Mouse (Mus musculus) layer of hippocampus, adult 8-10 months (tissue): ENCODE results near the gene Pard3. TPM values are rescaled to one million over a fixed set of nuclear protein-coding genes. Genes with fewer than 3 reads are reported as not detected.

ENCODE experiments used
- DNase-seq, 2 experiments: peaks; one replicate each; pipeline ENCODE4 v3.0.0; 2022; ENCODE audit warnings: low spot score in 2 of 2
- total RNA-seq, 4 experiments: library from RNA; stranded (reverse); gene quantifications; 2 replicates each; pipeline ENCODE4 v1.2.4; 2022

The Pard3 gene
- total RNA-seq, 4 experiments from 2014 or later: 22.7 to 28.9 (median 25.4) TPM

DNA sequence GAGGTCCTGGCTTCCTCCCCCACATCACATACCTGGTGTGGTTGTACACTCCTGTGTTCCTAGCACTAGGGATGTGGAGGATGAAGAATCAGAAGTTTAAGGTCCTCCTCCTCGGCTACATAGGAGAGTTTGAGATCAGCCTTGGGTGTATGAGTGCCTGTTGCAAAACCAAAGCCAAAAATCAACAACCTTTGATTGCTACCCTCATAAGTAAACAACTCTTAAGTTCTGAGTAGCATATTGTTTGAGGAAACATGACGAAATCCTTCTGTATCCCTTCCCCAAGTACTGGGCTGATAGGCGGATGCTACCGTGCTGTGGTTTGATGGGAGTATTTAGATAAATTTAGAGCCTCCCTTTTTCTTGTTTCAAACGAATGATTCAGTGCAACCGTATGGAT, 20.9 kb downstream of the Pard3 start:
- no peak for DNase-seq

DNA sequence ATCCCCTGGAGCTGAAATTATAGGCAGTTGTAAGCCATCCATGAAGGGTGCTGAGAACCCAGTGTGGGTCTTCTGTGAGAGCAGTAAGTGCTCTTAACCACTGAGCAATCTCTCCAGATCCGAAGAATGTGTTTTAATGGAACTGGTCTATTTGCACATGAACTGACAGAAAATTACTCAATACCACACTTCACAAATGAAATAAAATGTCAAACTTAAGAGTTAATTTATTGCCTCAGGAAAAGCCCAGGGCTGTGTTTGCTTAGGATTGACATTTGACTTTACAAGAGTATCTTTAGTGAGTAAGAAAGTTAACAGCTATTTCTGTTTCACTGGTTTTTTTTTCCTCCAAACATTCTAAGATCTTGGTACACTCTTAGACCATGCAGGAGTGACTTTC, 23.7 kb downstream of the Pard3 start:
- no peak for DNase-seq

DNA sequence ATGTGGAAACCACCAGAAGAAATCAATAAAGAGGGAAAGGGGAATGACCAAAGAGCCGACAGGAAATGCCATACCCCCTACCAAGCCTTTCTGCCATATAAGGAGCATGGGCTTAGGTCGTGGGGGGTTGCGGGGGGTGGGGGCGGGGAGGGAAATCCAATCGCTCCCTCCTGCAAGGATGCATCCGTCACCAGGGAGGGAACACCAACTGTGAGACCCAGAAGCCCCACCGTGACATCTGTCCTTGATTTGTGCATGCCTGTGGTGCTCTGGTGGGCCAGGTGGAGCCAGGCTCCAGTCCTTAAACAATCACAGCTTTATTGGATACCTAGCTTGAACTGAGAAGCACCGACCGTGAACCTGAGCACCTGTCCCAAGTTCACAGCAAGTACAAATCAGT, 24.7 kb downstream of the Pard3 start:
- DNase-seq: no peak

DNA sequence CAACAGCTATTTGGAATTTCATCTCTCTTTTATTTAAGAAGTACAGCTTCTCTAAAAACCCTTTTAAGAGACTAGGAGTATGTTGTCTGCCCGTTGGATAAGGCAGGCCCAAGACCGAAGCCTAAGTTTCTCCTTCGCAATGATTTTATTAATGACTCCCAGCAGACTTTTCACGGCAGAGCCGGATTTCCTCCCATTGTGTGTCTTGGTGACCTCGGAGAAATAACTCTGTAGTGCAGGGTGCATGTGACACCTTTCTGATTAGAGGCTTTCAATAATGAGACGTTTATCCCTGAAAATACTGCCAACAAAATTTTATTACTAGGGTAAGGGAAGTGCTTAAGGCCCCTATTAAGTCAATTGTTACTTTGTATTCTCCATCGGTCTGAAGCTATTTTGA, 25.3 kb downstream of the Pard3 start:
- DNase-seq: no peak

DNA sequence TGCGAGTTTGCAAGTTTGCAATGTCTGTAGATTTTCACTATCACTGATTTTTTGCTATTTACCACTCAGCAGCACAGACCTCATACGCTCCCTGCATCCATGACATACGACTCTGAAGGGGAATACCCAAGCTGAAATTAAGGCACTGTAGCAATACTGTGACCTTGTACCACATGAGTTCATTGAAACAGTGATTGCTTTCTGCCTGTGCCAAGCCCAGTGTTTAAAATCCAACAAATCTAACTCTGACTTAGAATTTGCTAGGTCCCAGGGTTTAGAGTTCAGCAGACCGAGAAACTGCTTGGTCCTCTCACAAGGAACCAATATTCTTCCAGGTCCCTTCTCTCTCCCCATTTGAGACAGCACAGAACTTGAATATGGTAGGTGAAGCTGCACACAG, 26.7 kb downstream of the Pard3 start:
- no peak for DNase-seq

DNA sequence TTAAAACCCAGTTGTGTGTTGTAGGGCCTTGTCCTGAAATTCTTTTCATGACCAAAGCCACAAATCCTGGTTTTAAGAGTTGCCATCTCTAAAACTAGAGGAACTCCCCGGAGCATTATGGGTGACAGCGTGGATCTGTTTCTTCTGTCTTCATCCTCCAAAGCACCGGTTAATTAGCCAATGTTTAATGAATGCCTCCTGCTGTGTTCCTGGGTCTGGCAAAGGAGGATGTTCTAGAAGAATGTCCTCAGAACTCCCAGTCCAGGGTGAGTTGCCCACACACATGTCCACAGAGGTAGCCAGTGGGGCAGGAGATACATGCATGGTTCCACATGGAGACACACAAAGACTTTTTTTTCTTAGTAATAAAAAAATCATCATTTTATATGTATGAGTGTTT, 28.2 kb downstream of the Pard3 start:
- no peak for DNase-seq

DNA sequence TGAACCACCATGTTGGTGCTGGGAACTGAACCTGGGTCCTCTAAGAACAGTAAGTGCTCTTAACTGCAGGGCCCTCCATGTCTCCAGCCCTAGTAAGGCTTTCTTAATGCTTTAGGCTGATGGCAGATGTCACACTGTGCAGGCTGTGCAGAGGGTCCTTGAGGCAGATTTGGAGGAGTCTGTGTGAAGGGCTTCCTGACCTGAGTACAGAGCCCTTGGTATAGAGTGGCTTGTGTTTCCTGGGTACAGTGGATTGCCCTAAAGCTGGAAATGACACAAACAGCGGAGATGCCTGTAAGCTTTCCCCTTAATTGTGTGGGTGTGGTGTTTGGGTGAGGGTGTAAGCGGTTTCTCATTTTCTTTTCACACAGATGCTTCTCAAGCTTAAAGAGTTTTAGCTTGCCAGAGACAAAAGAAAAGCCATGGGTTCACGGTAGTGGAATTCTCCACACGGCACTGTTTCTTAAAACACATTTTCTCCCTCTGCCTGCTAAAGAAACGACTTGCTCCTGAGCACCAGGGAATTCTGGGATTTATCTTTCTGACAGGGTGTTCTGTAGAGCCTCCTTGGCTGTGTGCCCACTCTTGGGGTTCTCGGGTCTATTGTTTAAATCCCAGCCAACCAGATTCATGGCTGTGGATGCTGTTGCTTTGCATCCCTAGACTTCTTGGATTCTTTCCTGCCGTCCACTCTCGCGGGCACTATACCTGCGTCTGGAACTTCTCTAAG, 28.9 kb downstream of the Pard3 start:
- no peak for DNase-seq

DNA sequence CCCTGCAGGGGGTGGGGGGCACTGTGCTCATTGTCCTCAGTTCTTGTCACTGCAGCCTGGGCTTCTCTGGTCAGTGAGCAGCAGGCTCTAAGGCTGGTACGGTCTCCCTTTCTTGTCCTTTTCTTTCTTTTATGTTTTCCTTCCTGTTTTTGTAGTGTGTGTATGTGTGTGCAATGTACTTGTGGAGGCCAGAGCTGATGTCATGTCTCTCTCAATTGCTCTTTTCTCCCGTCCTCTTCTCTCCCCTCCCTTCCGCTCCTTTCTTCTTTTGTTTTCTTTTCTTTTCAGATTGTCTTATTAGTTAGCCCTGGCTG, 29.4 kb downstream of the Pard3 start:
- DNase-seq: no peak

DNA sequence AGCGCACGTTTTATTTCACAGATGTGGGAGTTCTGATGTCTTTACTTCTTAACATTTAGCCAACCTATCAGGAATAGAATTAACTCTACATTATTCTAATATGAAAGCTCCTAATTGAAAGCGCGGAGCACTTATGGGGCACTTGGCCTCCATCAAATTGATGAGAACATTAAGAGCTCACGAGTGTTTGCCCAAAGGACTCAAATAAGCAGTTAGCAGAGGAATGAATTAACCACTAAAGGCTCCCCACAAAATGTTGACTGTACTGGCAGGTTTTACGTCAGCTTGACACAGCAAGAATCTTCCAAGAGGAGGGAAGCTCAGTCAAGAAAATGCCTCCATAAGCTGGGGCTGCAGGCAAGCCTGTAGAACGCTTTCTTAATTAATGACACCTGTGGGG, 32.1 kb downstream of the Pard3 start:
- DNase-seq: no peak

DNA sequence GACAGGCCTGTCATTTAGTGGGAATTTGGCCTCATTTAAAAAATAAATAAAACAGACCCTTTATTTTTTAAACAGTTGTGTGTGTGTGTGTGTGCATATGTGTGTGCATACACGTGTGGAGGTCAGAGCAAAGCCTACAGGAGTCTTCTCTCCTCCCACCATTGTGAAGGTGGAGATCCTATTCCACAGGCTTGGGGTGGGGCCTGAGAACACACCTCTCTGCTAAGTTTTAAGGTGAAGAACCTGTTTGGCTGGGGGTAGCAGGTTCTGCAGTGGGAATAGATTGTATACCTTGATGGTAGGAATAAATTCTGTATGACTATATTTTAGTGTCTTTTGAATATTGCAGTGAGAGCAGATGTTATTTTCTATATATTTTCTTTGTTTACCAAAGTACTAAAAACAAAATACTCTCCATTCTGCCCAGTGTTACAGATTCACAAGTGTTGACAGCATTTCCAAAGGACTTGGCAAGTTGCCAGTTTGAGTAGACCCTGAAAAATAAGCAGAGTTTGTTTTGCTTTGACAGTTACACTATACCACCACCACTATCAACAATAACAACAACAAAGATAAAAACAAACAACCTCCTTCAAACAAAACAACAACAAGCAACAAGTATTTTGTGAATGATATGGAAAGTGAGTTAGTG, 35.9 kb downstream of the Pard3 start:
- no peak for DNase-seq

DNA sequence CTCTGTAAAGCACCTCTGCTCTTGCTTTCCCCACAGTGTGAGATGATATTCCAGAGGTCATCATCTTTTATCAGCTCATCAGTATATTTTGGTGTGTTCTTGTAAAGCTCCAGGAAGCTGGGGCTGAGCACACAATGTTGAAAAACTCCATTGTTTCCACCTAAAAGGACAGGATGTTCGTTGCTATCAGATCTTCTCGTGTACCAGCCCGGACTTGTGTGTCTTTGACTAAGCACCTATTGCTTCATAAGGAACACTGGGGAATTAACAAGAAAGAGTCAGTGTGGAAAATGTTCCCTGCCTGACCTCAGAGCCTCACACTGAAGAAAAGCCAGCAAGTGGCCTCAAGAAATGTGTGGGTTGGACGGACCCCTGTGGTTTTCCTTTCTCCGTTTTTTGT, 39.6 kb downstream of the Pard3 start:
- DNase-seq: no peak

DNA sequence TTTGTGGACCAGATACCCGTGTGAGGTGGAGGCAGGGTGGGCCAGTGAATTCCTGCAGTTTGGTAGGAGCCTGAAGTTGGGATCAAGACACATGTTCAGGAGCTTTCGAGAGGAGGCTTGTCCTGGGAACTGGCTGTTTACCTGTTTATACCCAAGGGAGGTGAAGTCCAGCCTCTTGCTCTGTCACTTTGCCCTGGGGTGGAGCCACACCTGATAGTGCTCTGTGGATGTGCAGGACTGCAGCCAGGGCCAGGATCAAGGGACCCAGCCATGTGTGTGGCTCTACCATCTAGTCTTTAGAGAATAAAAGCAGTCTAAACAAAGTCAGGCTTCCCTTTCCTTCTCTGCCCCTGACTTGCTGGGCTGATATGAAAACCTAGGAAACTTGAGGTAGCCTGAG, 40.9 kb downstream of the Pard3 start:
- DNase-seq: no peak

DNA sequence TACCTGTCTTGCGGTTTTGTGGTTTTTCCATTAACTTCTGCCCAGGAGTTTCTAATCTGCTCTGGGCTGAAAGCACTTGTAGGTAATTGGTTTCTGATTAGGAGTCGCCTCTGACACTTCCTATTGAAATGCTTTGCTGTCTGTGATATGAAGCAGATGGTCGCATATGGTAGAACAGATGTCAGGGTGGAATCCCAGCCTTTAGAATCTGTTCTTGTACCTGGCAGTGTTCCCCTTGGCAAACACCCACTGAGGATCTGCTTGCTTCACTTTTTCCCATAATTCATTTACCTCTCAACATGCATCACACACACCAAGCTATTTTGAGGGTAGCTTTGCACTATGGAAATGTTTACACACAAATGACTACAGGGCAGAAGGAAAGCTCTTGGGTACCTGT, 44.2 kb downstream of the Pard3 start:
- DNase-seq: peak; percentile 70 to 85

DNA sequence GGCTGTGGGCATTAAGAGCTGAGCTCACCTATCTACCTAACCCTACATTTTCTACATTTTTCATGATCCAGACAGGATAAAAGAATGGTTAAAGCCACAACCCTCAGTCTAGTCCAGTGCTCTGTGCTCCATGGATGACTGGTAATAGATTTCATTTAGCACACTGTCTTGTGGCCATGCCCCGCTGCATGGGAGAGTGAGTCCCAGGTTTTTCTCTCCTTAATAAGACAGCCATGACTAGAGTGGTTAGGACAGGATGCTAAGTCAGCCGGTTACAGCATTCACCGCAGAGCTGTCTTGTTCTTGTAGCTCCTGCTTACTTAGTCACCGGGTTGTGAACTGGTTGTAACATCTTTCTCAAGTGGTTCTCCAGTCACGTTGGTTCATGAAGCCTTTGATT, 49.5 kb downstream of the Pard3 start:
- DNase-seq: no peak

DNA sequence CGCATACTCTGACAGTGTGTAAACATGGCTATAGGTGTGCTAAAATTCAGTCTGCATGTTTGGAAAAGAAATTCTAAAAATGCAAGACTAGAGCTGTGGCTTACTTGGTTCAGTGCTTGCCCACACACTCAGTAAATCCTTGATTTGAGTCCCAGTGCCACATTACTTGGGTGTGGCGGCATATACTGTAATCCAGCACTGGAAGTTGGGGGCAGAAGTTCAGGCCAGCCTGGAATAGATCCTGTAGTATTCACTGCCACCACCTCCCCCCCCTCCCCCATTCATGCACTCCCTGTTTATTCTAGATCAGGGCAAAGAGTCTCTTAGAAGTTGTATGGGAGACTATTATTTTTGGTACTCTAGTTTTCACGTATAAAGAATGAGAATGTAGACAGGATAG, 52.1 kb downstream of the Pard3 start:
- no peak for DNase-seq

DNA sequence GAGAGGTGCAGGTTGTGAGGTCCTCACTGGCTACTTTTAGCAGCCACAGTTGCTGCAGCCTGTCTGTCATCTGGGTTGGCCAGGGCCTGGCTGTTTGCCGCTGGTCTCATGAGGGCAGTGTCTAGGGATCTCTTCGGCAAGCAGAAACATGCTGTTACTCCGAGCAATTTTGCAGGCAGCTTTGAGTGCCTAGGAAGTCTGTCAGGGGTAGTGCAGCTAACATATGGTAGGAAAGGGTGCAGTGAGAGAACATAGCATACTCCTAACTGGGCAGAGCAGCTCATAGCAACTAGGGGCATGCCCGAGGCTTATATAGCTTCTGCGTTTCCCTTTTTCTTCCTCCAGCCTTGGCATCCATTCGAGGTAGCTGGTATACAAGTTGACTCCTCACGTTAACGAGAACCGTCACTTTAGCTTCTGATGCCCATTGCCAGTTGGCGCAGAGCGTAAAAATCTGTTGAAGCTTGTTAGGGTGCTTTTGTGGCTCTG, 54.7 kb downstream of the Pard3 start:
- DNase-seq: peak; percentile 41 to 56

DNA sequence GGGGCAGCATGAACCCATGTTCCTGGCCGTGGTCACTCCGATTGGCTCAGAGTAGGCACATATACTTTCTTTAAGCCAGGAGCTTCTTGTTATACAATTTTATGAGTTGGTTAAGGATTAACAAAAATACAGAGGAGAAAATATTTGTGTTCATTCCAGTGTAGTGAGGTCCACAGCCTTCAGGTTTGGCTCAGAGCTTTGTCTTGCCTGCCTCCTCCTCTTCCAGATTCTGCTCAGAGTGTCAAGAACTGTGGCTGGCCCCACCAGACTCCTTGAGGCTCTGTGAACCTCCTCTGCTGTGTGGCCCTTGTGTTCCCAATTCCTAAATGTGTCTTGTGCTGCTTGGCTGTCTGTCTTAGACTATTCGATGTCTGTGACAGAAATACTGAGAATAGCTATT, 59.7 kb downstream of the Pard3 start:
- DNase-seq: no peak

DNA sequence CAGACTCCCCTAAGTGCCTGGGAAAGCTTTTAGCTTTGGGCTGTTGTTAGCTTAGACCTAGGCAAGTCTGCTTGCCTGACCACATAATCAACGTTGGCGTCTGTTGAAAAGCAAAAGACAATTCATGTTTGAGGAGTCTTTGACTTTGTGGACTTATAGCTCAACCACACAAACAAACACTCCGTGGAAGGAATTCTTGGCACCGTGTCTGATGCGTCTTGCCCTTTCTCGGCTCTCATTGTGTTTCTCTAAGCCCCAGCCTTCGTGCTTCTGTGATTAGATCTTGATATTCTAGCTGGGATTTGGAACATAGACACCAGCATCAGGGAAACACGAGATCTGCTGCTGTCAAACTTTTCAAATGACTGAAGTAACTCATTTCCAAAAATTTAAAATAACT, 61.1 kb downstream of the Pard3 start:
- DNase-seq: no peak

DNA sequence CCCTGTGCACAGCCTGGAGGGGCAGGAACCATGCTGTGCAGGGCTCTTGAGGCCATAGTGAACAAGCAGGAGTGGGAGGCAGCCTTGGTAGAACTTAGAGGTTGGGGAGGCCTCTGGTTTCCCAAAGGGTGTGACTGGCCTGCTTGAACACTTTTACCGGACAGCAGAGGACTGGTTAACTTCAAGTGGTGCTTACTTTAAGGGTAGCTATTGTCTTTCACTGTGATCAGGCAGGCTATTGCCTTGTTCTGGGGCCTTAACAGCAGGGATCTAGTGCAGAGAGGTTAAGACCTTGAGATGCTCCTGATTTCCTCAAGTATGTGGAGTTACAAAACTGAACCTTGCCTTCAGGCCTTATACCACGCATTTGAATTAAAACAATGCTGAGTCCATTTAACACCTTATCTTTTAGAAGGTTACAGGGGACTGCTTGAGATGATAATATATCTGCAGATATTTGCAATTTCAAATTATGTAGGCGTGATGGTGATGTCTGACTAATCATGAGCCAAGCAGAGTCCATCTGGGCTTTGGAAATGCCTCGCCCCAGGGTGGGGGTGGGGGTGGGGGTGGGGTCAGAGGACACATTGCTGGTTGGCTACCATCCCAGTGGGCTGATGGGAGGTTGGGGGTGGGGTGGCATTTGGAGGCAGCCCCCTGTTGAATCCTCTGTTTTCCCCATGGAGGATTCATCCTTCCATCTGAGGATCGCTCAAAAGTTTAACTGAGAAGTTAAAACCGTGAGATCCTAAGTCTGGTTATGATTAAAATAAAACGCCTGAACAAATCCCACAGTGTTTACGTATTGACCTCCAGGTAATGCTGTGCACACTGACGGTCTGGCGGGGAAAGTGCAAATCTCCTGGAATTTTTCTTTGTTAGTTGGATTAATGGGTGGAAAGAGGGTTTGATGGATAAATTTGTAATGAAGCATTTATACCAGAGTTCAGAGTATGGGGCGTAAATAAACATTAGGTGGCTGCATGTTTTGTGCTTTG, 62.3 kb downstream of the Pard3 start:
- DNase-seq: no peak

DNA sequence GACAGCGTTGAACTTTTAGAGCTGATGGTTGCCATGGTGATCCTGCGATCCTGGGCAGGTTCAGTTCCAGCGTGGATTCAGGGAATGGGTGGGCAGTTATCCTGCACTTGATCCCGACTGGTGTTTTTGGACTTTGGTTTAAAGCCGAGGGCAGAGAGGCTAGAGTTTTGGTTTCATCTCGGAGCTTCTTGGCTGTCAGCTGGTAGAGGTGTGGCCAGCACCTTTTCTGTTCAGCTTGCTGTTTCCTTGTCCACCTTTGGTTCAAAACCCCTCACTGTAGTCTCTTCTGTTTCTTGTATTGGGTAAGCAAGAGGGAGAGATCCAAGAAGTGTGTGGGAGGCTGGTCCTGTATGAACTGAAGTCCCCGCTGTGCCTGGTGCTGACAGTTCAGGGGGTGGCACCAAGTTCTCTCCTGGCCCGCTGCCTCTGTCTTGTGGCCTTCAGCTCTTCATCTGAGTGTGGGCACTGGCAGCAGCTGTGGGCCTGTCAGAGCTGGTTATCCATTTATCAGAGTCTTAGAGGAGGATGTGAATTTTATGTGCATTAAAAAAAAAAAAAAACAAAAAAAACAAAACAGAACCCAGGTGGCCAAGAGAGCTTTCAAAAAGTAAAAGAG, 65.2 kb downstream of the Pard3 start:
- peak; percentile 26 to 38 for DNase-seq

DNA sequence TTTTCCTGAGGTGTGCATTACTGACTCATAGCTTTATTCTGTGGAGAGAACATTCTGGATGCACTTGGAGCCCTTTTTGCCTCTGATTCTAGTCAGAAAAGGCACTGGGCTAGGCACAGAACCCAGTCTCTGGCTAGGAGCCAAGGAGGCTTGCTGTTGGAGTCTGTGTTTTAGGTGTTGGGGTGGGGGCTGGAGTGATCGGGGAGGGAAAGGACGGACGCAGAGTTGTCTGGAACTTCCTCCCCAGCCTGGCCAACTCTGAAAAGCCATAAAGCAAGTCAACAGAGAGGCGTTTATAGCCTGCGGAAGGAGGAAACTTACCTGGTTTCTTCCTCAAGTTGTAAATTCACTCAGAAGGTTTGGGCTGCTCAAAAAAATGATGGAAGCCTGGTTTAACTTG, 70.6 kb downstream of the Pard3 start:
- no peak for DNase-seq

DNA sequence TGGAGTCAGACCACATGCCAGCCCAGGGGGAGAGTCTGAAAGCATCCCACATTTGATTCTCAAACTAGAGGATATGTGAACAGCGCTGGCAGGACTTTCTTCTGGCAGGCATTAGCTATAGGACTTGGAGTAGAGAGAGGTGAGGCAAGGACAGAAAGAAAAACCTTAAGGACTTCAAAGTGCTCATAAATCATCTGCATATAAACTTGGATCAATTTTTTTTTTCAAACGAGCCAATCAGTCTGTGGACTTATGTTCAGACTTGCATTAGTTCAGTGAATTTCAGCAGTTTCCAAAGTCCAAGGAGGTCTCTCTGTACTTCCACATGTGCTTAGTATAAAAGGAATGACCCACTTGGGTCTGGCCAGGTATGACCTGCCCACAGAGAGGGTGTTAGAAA, 72.5 kb downstream of the Pard3 start:
- no peak for DNase-seq
